9 mouse cellular contexts compared by ENCODE assay signal in the genomic region with DNA sequence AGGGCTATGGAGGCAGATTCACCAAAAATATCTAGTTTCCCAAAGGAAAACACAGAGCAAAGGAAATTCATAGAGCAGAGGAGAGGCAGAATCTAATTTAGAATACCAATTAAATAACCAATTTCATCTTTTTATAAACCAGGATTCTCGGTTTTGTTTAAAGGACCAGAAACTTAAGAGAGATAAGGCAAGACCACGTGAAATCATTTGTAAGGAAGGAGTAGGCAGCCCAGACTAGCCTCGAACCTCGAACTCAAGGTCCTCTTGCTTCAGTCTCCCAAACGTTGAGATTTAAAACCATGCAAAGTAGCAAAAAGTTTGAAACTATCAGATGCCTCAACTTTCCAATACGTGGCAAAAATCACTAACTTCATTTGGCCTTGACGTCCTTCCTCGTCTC. TPM values are rescaled to one million over a fixed set of nuclear protein-coding genes. Genes with fewer than 3 reads are reported as not detected.
DNase-seq lines count a peak whose midpoint lies in the region; ATAC-seq and TF ChIP-seq lines count a peak whose summit lies in the region.
"Had no signal": no experiment of that assay in that cellular context is flagged by ENCODE, and none has a peak within 500 bp of the region (broad histone marks: within the 10 kb centered on the region; RNA-seq: fewer than 3 reads in every experiment).

No protein-coding gene starts in this region.

- TF ChIP-seq CTCF in layer of hippocampus, adult 2 months (conservative IDR thresholded peaks at IDR 0.05) = no peak
- no peak for TF ChIP-seq CTCF in thymus, adult 2 months (IDR thresholded peaks at IDR 0.05; ENCODE audit: borderline replicate concordance, control insufficient read depth, extremely low read depth, insufficient read depth, low read length, poor library complexity)

- DNase-seq in layer of hippocampus, adult 2 months (ENCODE audit: low spot score in 2 of 2) = no peak
- DNase-seq in layer of hippocampus, postnatal 36 days = no peak
- DNase-seq in embryonic facial prominence, embryonic 11.5 days (ENCODE audit: low spot score) = no peak
- DNase-seq in thymus, adult 2 months = no peak
- no peak for DNase-seq in retina, embryonic 14.5 days (ENCODE audit: low spot score)
- DNase-seq in gastrocnemius, postnatal 14 days = no peak
- DNase-seq: gastrocnemius, postnatal 25 days had no signal

- ATAC-seq in embryonic facial prominence, embryonic 11.5 days (replicated peaks; ENCODE audit: insufficient number of reproducible peaks, low FRiP score, low TSS enrichment, low read depth) = no peak
- no peak for ATAC-seq in intestine, embryonic 15.5 days
- ATAC-seq in neural tube, embryonic 12.5 days (ENCODE audit: low FRiP score, low read depth) = no peak

- H3K36me3 ChIP-seq in embryonic facial prominence, embryonic 11.5 days (replicated peaks; ENCODE audit: control insufficient read depth, insufficient read depth, low read depth, low read length) = no peaks in the 10 kb centered on the region
- no peaks in the 10 kb centered on the region for H3K36me3 ChIP-seq in intestine, embryonic 15.5 days
- H3K36me3 ChIP-seq in neural tube, embryonic 12.5 days = peaks cover 18% of the 10 kb centered on the region
- H3K36me3 ChIP-seq in thymus, adult 2 months (ENCODE audit: control insufficient read depth, insufficient read depth, low read length) = no peaks in the 10 kb centered on the region

- no peaks in the 10 kb centered on the region for H3K27me3 ChIP-seq in embryonic facial prominence, embryonic 11.5 days (ENCODE audit: control insufficient read depth, insufficient read depth, low read length)
- H3K27me3 ChIP-seq in intestine, embryonic 15.5 days (replicated peaks) = no peaks in the 10 kb centered on the region
- no peaks in the 10 kb centered on the region for H3K27me3 ChIP-seq in neural tube, embryonic 12.5 days (replicated peaks)
- H3K27me3 ChIP-seq in thymus, adult 2 months (ENCODE audit: control insufficient read depth, insufficient read depth, low read length) = no peaks in the 10 kb centered on the region

- H3K9me3 ChIP-seq in embryonic facial prominence, embryonic 11.5 days (replicated peaks; ENCODE audit: control insufficient read depth, low read length) = no peaks in the 10 kb centered on the region
- H3K9me3 ChIP-seq in intestine, embryonic 15.5 days = no peaks in the 10 kb centered on the region
- H3K9me3 ChIP-seq in neural tube, embryonic 12.5 days = no peaks in the 10 kb centered on the region

- H3K9ac ChIP-seq in embryonic facial prominence, embryonic 11.5 days (replicated peaks; ENCODE audit: low read length) = peak overlapping the region; percentile 88
- peak overlapping the region; percentile 89 for H3K9ac ChIP-seq in intestine, embryonic 15.5 days
- peak overlapping the region; percentile 77; the same call in 1 of the 2 replicates for H3K9ac ChIP-seq in neural tube, embryonic 12.5 days

- H3K4me2 ChIP-seq in embryonic facial prominence, embryonic 11.5 days (ENCODE audit: low read depth, low read length) = peak overlapping the region; percentile 56
- H3K4me2 ChIP-seq in intestine, embryonic 15.5 days (replicated peaks) = peak overlapping the region; percentile 84
- H3K4me2 ChIP-seq in neural tube, embryonic 12.5 days (replicated peaks) = peak overlapping the region; percentile 76

- H3K4me1 ChIP-seq in embryonic facial prominence, embryonic 11.5 days (ENCODE audit: control insufficient read depth, insufficient read depth, low read length) = no peaks in the 10 kb centered on the region
- H3K4me1 ChIP-seq in intestine, embryonic 15.5 days (replicated peaks) = peaks cover 6% of the 10 kb centered on the region
- H3K4me1 ChIP-seq in neural tube, embryonic 12.5 days = peaks cover 25% of the 10 kb centered on the region
- peaks cover 10% of the 10 kb centered on the region for H3K4me1 ChIP-seq in thymus, adult 2 months (replicated peaks; ENCODE audit: control insufficient read depth, insufficient read depth, low read length)

- H3K4me3 ChIP-seq in layer of hippocampus, adult 2 months = peak overlapping the region; percentile 96
- H3K4me3 ChIP-seq in embryonic facial prominence, embryonic 11.5 days (ENCODE audit: low read depth, low read length) = peak overlapping the region; percentile 63
- H3K4me3 ChIP-seq in intestine, embryonic 15.5 days (replicated peaks) = peak overlapping the region; percentile 87
- H3K4me3 ChIP-seq in neural tube, embryonic 12.5 days = peak overlapping the region; percentile 85
- H3K4me3 ChIP-seq in thymus, adult 2 months (ENCODE audit: control insufficient read depth, insufficient read depth, low read length) = no peak overlapping the region

- WGBS in embryonic facial prominence, embryonic 11.5 days = 54% methylated on average over 8 of the region's 8 CpGs
- 42% methylated on average over 8 of the region's 8 CpGs for WGBS in intestine, embryonic 15.5 days
- WGBS in neural tube, embryonic 12.5 days = 54% methylated on average over 8 of the region's 8 CpGs
- WGBS in thymus, adult 2 months = 47% methylated on average over 8 of the region's 8 CpGs

- no peak for TF ChIP-seq POLR2A in thymus, adult 2 months (IDR thresholded peaks at IDR 0.05; ENCODE audit: control insufficient read depth, extremely low read depth, insufficient read depth, low read length, poor library complexity)

- peak overlapping the region; percentile 93 for H3K27ac ChIP-seq in layer of hippocampus, adult 2 months
- H3K27ac ChIP-seq in embryonic facial prominence, embryonic 11.5 days (replicated peaks; ENCODE audit: low read depth, low read length) = no peak overlapping the region
- H3K27ac ChIP-seq in intestine, embryonic 15.5 days = no peak overlapping the region; the same call in 1 of the 2 replicates
- H3K27ac ChIP-seq in neural tube, embryonic 12.5 days = no peak overlapping the region
- no peak overlapping the region for H3K27ac ChIP-seq in thymus, adult 2 months (ENCODE audit: control insufficient read depth, insufficient read depth, low read length)

- intact Hi-C loops in gastrocnemius, postnatal 14 days (cut with DNase I; ENCODE audit: low total_unique reads) = no loop called here

RNA-seq across cellular contexts. Expression of a gene that starts 1.0 kb away (rescaled TPM):
- 10 to 100 TPM; 74.0 to 88.5 TPM for total RNA-seq in layer of hippocampus, adult 2 months (2021)
- total RNA-seq in layer of hippocampus, postnatal 36 days (2021) = 10 to 100 TPM; 80.3 to 86.1 TPM
- 148 and 154 TPM in 2 replicates for polyA plus RNA-seq in embryonic facial prominence, embryonic 11.5 days (2014; fragmentation: Nextera tagmentation; extraction: Ambion mirVana)
- 108 and 110 TPM in 2 replicates for polyA plus RNA-seq in intestine, embryonic 15.5 days (2015; fragmentation: Nextera tagmentation; extraction: Ambion mirVana)
- 139 and 150 TPM in 2 replicates for polyA plus RNA-seq in neural tube, embryonic 12.5 days (2016; fragmentation: Nextera tagmentation; extraction: Ambion mirVana)
- polyA plus RNA-seq in thymus, adult 2 months (2012; rRNA removed) = 41.0 and 44.7 TPM in 2 replicates
- 10 to 100 TPM; 32.8 to 38.9 TPM for total RNA-seq in gastrocnemius, postnatal 14 days (2021)

RNA-seq across cellular contexts. Expression of a gene that starts 1.3 kb away (rescaled TPM):
- 10 to 100 TPM; 58.9 to 61.8 TPM for total RNA-seq in layer of hippocampus, adult 2 months (2021)
- 10 to 100 TPM; 50.1 to 55.8 TPM for total RNA-seq in layer of hippocampus, postnatal 36 days (2021)
- 23.6 and 27.7 TPM in 2 replicates for polyA plus RNA-seq in embryonic facial prominence, embryonic 11.5 days (2014; fragmentation: Nextera tagmentation; extraction: Ambion mirVana)
- 36.9 and 39.2 TPM in 2 replicates for polyA plus RNA-seq in intestine, embryonic 15.5 days (2015; fragmentation: Nextera tagmentation; extraction: Ambion mirVana)
- polyA plus RNA-seq in neural tube, embryonic 12.5 days (2016; fragmentation: Nextera tagmentation; extraction: Ambion mirVana) = 52.9 and 61.4 TPM in 2 replicates
- 93.3 and 103 TPM in 2 replicates for polyA plus RNA-seq in thymus, adult 2 months (2012; rRNA removed)
- total RNA-seq in gastrocnemius, postnatal 14 days (2021) = 10 to 100 TPM; 23.3 to 26.7 TPM
